Comparison of ENCODE assay signal across 23 mouse cellular contexts in genomic region chr7:44290986-44291385, GRCm38 (mm10). TPM values are rescaled to one million over a fixed set of nuclear protein-coding genes. Genes with fewer than 3 reads are reported as not detected.
DNase-seq lines count a peak whose midpoint lies in the region; ATAC-seq and TF ChIP-seq lines count a peak whose summit lies in the region.
"Had no signal": no experiment of that assay in that cellular context is flagged by ENCODE, and none has a peak within 500 bp of the region (broad histone marks: within the 10 kb centered on the region; RNA-seq: fewer than 3 reads in every experiment).

No protein-coding gene starts in this region.

- TF ChIP-seq EP300 in ES-Bruce4 (IDR thresholded peaks at IDR 0.05; ENCODE audit: insufficient read depth, low read depth, low read length): no peak

- peaks cover 20% of the 10 kb centered on the region for H3K9me3 ChIP-seq in ES-Bruce4 (replicated peaks; ENCODE audit: control insufficient read depth, insufficient read depth, low read length, poor library complexity, severe bottlenecking)
- H3K9me3 ChIP-seq: forebrain, embryonic 13.5 days; forebrain, embryonic 15.5 days had no signal

- no peak for TF ChIP-seq CTCF in ES-Bruce4 (IDR thresholded peaks at IDR 0.05; ENCODE audit: low read depth, low read length)

- peak; percentile 5 for DNase-seq in adipocyte (ENCODE audit: low spot score)
- peak; percentile 88 for DNase-seq in gonadal fat pad, adult 2 months (ENCODE audit: low read depth)
- DNase-seq in cerebellum, adult 9-11 months: no peak
- DNase-seq: adrenal gland, adult 8-10 months; adrenal gland, postnatal 14 days; adrenal gland, postnatal 36 days; cerebellum, adult 11-12 months; cerebellum, adult 2 months; cerebellum, adult 9-10 months; cerebellum, postnatal 14 days; cerebellum, postnatal 36 days; embryo, embryonic 11 days; forebrain, postnatal 0 days had no signal

- H3K4me3 ChIP-seq in ES-Bruce4 (ENCODE audit: low read depth, low read length): no peak overlapping the region
- H3K4me3 ChIP-seq: embryonic facial prominence, embryonic 13.5 days; embryonic facial prominence, embryonic 15.5 days; erythroblast, embryonic 14.5 days; forebrain, embryonic 13.5 days; forebrain, embryonic 15.5 days had no signal

- TF ChIP-seq POLR2A in ES-Bruce4 (IDR thresholded peaks at IDR 0.05; ENCODE audit: insufficient read depth, low read length): no peak

- no peaks in the 10 kb centered on the region for H3K36me3 ChIP-seq in ES-Bruce4 (ENCODE audit: control insufficient read depth, insufficient read depth, low read length, poor library complexity, severe bottlenecking)
- H3K36me3 ChIP-seq: embryonic facial prominence, embryonic 13.5 days; embryonic facial prominence, embryonic 15.5 days; forebrain, embryonic 15.5 days had no signal

- ATAC-seq in CD4-positive, CD25-positive, alpha-beta regulatory T cell, adult 4 months: no peak
- ATAC-seq: forebrain, embryonic 13.5 days; forebrain, embryonic 15.5 days; forebrain, postnatal 0 days had no signal

- H3K4me1 ChIP-seq in ES-Bruce4 (ENCODE audit: control insufficient read depth, insufficient read depth, low read length): peaks cover 3% of the 10 kb centered on the region
- H3K4me1 ChIP-seq: embryonic facial prominence, embryonic 13.5 days; embryonic facial prominence, embryonic 15.5 days; forebrain, embryonic 13.5 days; forebrain, embryonic 15.5 days had no signal

- no peak overlapping the region for H3K9ac ChIP-seq in ES-Bruce4 (ENCODE audit: low read depth, poor library complexity, severe bottlenecking)
- H3K9ac ChIP-seq: embryonic facial prominence, embryonic 13.5 days; embryonic facial prominence, embryonic 15.5 days; forebrain, embryonic 13.5 days; forebrain, embryonic 15.5 days; forebrain, postnatal 0 days had no signal

- H3K27me3 ChIP-seq in ES-Bruce4 (ENCODE audit: control insufficient read depth, insufficient read depth, low read length, poor library complexity, severe bottlenecking): no peaks in the 10 kb centered on the region
- H3K27me3 ChIP-seq: embryonic facial prominence, embryonic 15.5 days; forebrain, embryonic 15.5 days had no signal

- H3K27ac ChIP-seq in ES-Bruce4 (ENCODE audit: insufficient read depth, low read length): peak overlapping the region; percentile 96
- H3K27ac ChIP-seq: embryonic facial prominence, embryonic 13.5 days; embryonic facial prominence, embryonic 15.5 days; forebrain, embryonic 13.5 days; forebrain, embryonic 15.5 days had no signal

RNA-seq across cellular contexts. Expression of gene Clec11a, which starts 15.7 kb away (rescaled TPM):
- polyA plus RNA-seq in ES-Bruce4 (2011; ENCODE audit: insufficient read depth, insufficient read length, low read depth, missing spikeins): 0.75 and 0.87 TPM in 2 replicates
- 12.4 and 13.8 TPM in 2 replicates for polyA plus RNA-seq in gonadal fat pad, adult 2 months (2012; rRNA removed)
- polyA plus RNA-seq in CD4-positive, CD25-positive, alpha-beta regulatory T cell, adult 4 months (2017; shearing (Covaris generic)): under 1 TPM; 0.35 to 0.66 TPM

RNA-seq across cellular contexts. Expression of gene Shank1, which starts 19.1 kb away (rescaled TPM):
- 2.5 and 3.4 TPM in 2 replicates for polyA plus RNA-seq in ES-Bruce4 (2011; ENCODE audit: insufficient read depth, insufficient read length, low read depth, missing spikeins)
- polyA plus RNA-seq in gonadal fat pad, adult 2 months (2012; rRNA removed): 0.31 and 0.33 TPM in 2 replicates
- under 1 TPM; 0.12 to 0.58 TPM for polyA plus RNA-seq in CD4-positive, CD25-positive, alpha-beta regulatory T cell, adult 4 months (2017; shearing (Covaris generic))

RNA-seq across cellular contexts. Expression of gene Gm15517, which starts 29.7 kb away (rescaled TPM):
- polyA plus RNA-seq in ES-Bruce4 (2011; ENCODE audit: insufficient read depth, insufficient read length, low read depth, missing spikeins): not detected in 2 replicates
- polyA plus RNA-seq in gonadal fat pad, adult 2 months (2012; rRNA removed): 16.9 and 20.7 TPM in 2 replicates
- polyA plus RNA-seq in CD4-positive, CD25-positive, alpha-beta regulatory T cell, adult 4 months (2017; shearing (Covaris generic)): not detected
- polyA plus RNA-seq: C2C12; cerebellum, adult 2 months; embryonic facial prominence, embryonic 13.5 days; embryonic facial prominence, embryonic 15.5 days; erythroblast, embryonic 14.5 days; forebrain, embryonic 11.5 days; forebrain, embryonic 13.5 days; forebrain, embryonic 15.5 days; forebrain, postnatal 0 days had no signal

RNA-seq across cellular contexts. Expression of gene Acp4, which starts 33.8 kb away (rescaled TPM):
- polyA plus RNA-seq in ES-Bruce4 (2011; ENCODE audit: insufficient read depth, insufficient read length, low read depth, missing spikeins): not detected in 2 replicates
- 0.16 TPM in 1 of 2 replicates, not detected in the other for polyA plus RNA-seq in gonadal fat pad, adult 2 months (2012; rRNA removed)
- polyA plus RNA-seq in CD4-positive, CD25-positive, alpha-beta regulatory T cell, adult 4 months (2017; shearing (Covaris generic)): not detected
- polyA plus RNA-seq: C2C12; cerebellum, adult 2 months; embryonic facial prominence, embryonic 11.5 days; erythroblast, embryonic 14.5 days; forebrain, embryonic 11.5 days; forebrain, embryonic 15.5 days had no signal

RNA-seq across cellular contexts. Expression of gene 2410002F23Rik, which starts 44.5 kb away (rescaled TPM):
- polyA plus RNA-seq in ES-Bruce4 (2011; ENCODE audit: insufficient read depth, insufficient read length, low read depth, missing spikeins): 76.7 and 89.3 TPM in 2 replicates
- 107 and 113 TPM in 2 replicates for polyA plus RNA-seq in gonadal fat pad, adult 2 months (2012; rRNA removed)
- 100 to 1,000 TPM; 101 to 192 TPM for polyA plus RNA-seq in CD4-positive, CD25-positive, alpha-beta regulatory T cell, adult 4 months (2017; shearing (Covaris generic))

Comparison
In these comparisons a context has a peak if more than half of its experiments do, and no peak if none do; other contexts are left out.
1. RNA of gene Gm15517, which starts 29.7 kb away (polyA plus RNA-seq): 16.9 to 20.7 TPM in gonadal fat pad, adult 2 months; not detected in CD4-positive, CD25-positive, alpha-beta regulatory T cell, adult 4 months and not detected in ES-Bruce4; every median in the first group is over 10 times any median in the second.